Mouse (Mus musculus) naive thymus-derived CD4-positive, alpha-beta T cell, adult 2 months (primary cell): ENCODE results near the gene Tmem54.

Experiments
- DNase-seq: peaks from one replicate; pipeline ENCODE4 v3.0.0-alpha.2; 2011; ENCODE audit warnings: low read depth

The Tmem54 gene

GRCm38 (mm10) chr4:129102133-129102829 is 3.1 kb upstream of the Tmem54 start:
- DNase-seq: no peak

GRCm38 (mm10) chr4:129106073-129106472 is 725 bp downstream of the Tmem54 start:
- DNase-seq: no peak

- DNase-seq: no peak
These were observed 2.1 kb downstream of the Tmem54 start for GRCm38 (mm10) chr4:129107348-129107899.

GRCm38 (mm10) chr4:129108624-129109023 is 3.3 kb downstream of the Tmem54 start:
- DNase-seq: no peak

- no peak for DNase-seq
These were observed 5.5 kb downstream of the Tmem54 start for GRCm38 (mm10) chr4:129110804-129111203.

- DNase-seq: no peak
These were observed 6.0 kb downstream of the Tmem54 start for GRCm38 (mm10) chr4:129111350-129111749.

- no peak for DNase-seq
These were observed 6.9 kb downstream of the Tmem54 start for GRCm38 (mm10) chr4:129112231-129112630.

- peak; percentile 73 for DNase-seq
These were observed 8.0 kb downstream of the Tmem54 start for GRCm38 (mm10) chr4:129113083-129113988.

GRCm38 (mm10) chr4:129116703-129117102 is 11.4 kb downstream of the Tmem54 start:
- DNase-seq: no peak

GRCm38 (mm10) chr4:129117720-129118510 is 12.6 kb downstream of the Tmem54 start:
- no peak for DNase-seq

- DNase-seq: no peak
These were observed 14.4 kb downstream of the Tmem54 start for GRCm38 (mm10) chr4:129119708-129120107.

GRCm38 (mm10) chr4:129120520-129121445 is 15.4 kb downstream of the Tmem54 start:
- DNase-seq: peak; percentile 69

- no peak for DNase-seq
These were observed 16.3 kb downstream of the Tmem54 start, which contains the start of gene Hpca for GRCm38 (mm10) chr4:129121569-129122086. Gene Hpca (minus strand): TSS chr4:129122036.

- DNase-seq: peak; percentile 33
These were observed 16.8 kb downstream of the Tmem54 start for GRCm38 (mm10) chr4:129122107-129122506.

- no peak for DNase-seq
These were observed 17.4 kb downstream of the Tmem54 start for GRCm38 (mm10) chr4:129122719-129123118.

GRCm38 (mm10) chr4:129124652-129125146 is 19.4 kb downstream of the Tmem54 start:
- no peak for DNase-seq

- DNase-seq: no peak
These were observed 20.5 kb downstream of the Tmem54 start for GRCm38 (mm10) chr4:129125736-129126451.

GRCm38 (mm10) chr4:129128582-129129338 is 23.4 kb downstream of the Tmem54 start:
- no peak for DNase-seq

GRCm38 (mm10) chr4:129129387-129129786 is 24.0 kb downstream of the Tmem54 start:
- peak; percentile 30 for DNase-seq
